Mouse (Mus musculus): ENCODE results near the gene Drd5.

GRCm38 (mm10) chr5:38334582-38334981 is 15.4 kb downstream of the Drd5 start:
- no peak for TF ChIP-seq CTCF (IDR thresholded peaks at IDR 0.05; ENCODE audit: control insufficient read depth, insufficient read depth, low read length)
- no peak for TF ChIP-seq POLR2A (IDR thresholded peaks at IDR 0.05; ENCODE audit: borderline replicate concordance, control insufficient read depth, low read depth, low read length)
